Mouse (Mus musculus): ENCODE measurements at regions not wholly inside any gene's neighbourhood (a gene's known extent, or its start where the extent isn't known, plus 50 kb on each side); places are given as distances from the start of the nearest gene placed in this dataset.

GRCm38 (mm10) chr2:48706188-48706587 lies 107.7 kb upstream of the Acvr2a start:
- no peak overlapping the region for H3K4me3 ChIP-seq
- H3K27ac ChIP-seq = no peak overlapping the region
- no peaks in the 10 kb centered on the region for H3K27me3 ChIP-seq (ENCODE audit: low read depth, poor library complexity, severe bottlenecking)
- no peaks in the 10 kb centered on the region for H3K36me3 ChIP-seq
- no peak for DNase-seq (ENCODE audit: low spot score)
- H3K4me1 ChIP-seq = 0 out of 2 replicates have a peak, but pooled peaks cover 4% of the 10 kb centered on the region
- no peaks in the 10 kb centered on the region for H3K9me3 ChIP-seq (replicated peaks)
- 53% methylated on average over 5 of the region's 5 CpGs for WGBS

GRCm38 (mm10) chr2:48716206-48716605 lies 97.7 kb upstream of the Acvr2a start:
- Histone ChIP-seq H3K4me1 (no peaks in the 10 kb centered on the region), H3K4me3 (no peak overlapping the region), H3K36me3 (no peaks in the 10 kb centered on the region), H3K27ac (no peak overlapping the region), H3K27me3 (ENCODE audit: low read depth, poor library complexity, severe bottlenecking) (no peaks in the 10 kb centered on the region), H3K9me3 (replicated peaks) (no peaks in the 10 kb centered on the region)
- no peak for DNase-seq (ENCODE audit: low spot score)
- 95% methylated on average over 4 of the region's 4 CpGs for WGBS

GRCm38 (mm10) chr2:48717770-48718169 lies 96.1 kb upstream of the Acvr2a start:
- Histone ChIP-seq H3K9me3 (replicated peaks) (no peaks in the 10 kb centered on the region), H3K4me3 (no peak overlapping the region), H3K27ac (no peak overlapping the region), H3K4me1 (no peaks in the 10 kb centered on the region), H3K36me3 (no peaks in the 10 kb centered on the region), H3K27me3 (ENCODE audit: low read depth, poor library complexity, severe bottlenecking) (no peaks in the 10 kb centered on the region)
- no peak for DNase-seq (ENCODE audit: low spot score)
- WGBS = 96% methylated on average over 1 of the region's 1 CpGs

GRCm38 (mm10) chr2:48718261-48718660 lies 95.6 kb upstream of the Acvr2a start:
- no peaks in the 10 kb centered on the region for H3K9me3 ChIP-seq (replicated peaks)
- no peak overlapping the region for H3K4me3 ChIP-seq
- H3K27ac ChIP-seq = no peak overlapping the region
- no peaks in the 10 kb centered on the region for H3K36me3 ChIP-seq
- no peaks in the 10 kb centered on the region for H3K4me1 ChIP-seq
- WGBS = 82% methylated on average over 2 of the region's 2 CpGs
- DNase-seq (ENCODE audit: low spot score) = no peak
- H3K27me3 ChIP-seq (ENCODE audit: low read depth, poor library complexity, severe bottlenecking) = no peaks in the 10 kb centered on the region

GRCm38 (mm10) chr2:48730780-48731179 lies 83.1 kb upstream of the Acvr2a start:
- Histone ChIP-seq H3K9me3 (replicated peaks) (no peaks in the 10 kb centered on the region), H3K36me3 (no peaks in the 10 kb centered on the region), H3K4me1 (no peaks in the 10 kb centered on the region), H3K4me3 (no peak overlapping the region), H3K27me3 (ENCODE audit: low read depth, poor library complexity, severe bottlenecking) (no peaks in the 10 kb centered on the region), H3K27ac (no peak overlapping the region)
- DNase-seq (ENCODE audit: low spot score) = no peak
- 83% methylated on average over 8 of the region's 8 CpGs for WGBS

- no peaks in the 10 kb centered on the region for H3K36me3 ChIP-seq
- no peaks in the 10 kb centered on the region for H3K27me3 ChIP-seq (ENCODE audit: low read depth, poor library complexity, severe bottlenecking)
- no peak for DNase-seq (ENCODE audit: low spot score)
- 89% methylated on average over 1 of the region's 1 CpGs for WGBS
- no peaks in the 10 kb centered on the region for H3K4me1 ChIP-seq
- no peak overlapping the region for H3K4me3 ChIP-seq
- H3K9me3 ChIP-seq (replicated peaks) = no peaks in the 10 kb centered on the region
- H3K27ac ChIP-seq = no peak overlapping the region
Observed at GRCm38 (mm10) chr2:48733936-48734335, 80.0 kb upstream of the Acvr2a start.

- H3K4me3 ChIP-seq = no peak overlapping the region
- no peak for DNase-seq (ENCODE audit: low spot score)
- H3K27ac ChIP-seq = no peak overlapping the region
- WGBS = 87% methylated on average over 6 of the region's 6 CpGs
- H3K4me1 ChIP-seq = no peaks in the 10 kb centered on the region
- no peaks in the 10 kb centered on the region for H3K36me3 ChIP-seq
- no peaks in the 10 kb centered on the region for H3K27me3 ChIP-seq (ENCODE audit: low read depth, poor library complexity, severe bottlenecking)
- H3K9me3 ChIP-seq (replicated peaks) = no peaks in the 10 kb centered on the region
Observed at GRCm38 (mm10) chr2:48734521-48734920, 79.4 kb upstream of the Acvr2a start.

GRCm38 (mm10) chr2:48736312-48736711 lies 77.6 kb upstream of the Acvr2a start:
- H3K4me3 ChIP-seq = no peak overlapping the region
- H3K27ac ChIP-seq = no peak overlapping the region
- no peaks in the 10 kb centered on the region for H3K36me3 ChIP-seq
- no peaks in the 10 kb centered on the region for H3K4me1 ChIP-seq
- H3K9me3 ChIP-seq (replicated peaks) = no peaks in the 10 kb centered on the region
- DNase-seq (ENCODE audit: low spot score) = no peak
- no peaks in the 10 kb centered on the region for H3K27me3 ChIP-seq (ENCODE audit: low read depth, poor library complexity, severe bottlenecking)
- 81% methylated on average over 2 of the region's 2 CpGs for WGBS
